8 mouse cellular contexts compared by ENCODE assay signal in the genomic region with DNA sequence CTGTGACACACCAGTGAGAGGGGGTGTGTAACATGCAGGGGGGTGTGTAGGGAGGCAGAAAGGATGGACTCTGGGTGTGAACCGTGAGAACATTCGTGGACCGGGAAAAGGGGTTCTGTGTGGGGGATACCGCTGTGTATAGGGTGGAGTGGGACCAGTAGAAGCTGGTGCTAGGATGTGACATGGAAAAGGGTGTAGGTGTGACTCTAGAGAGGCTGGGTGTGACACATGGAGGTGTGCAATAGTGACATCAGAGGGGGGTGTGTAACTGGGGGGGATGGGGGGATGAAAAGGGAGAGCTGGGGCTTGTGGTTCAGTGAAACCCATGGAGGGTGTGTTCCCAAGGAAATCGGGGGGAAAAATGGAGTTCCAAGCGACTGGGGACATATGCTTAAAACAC. TPM values are rescaled to one million over a fixed set of nuclear protein-coding genes. Genes with fewer than 3 reads are reported as not detected.
DNase-seq lines count a peak whose midpoint lies in the region; ATAC-seq and TF ChIP-seq lines count a peak whose summit lies in the region.

No protein-coding gene starts in this region.

- H3K9ac ChIP-seq in liver, embryonic 12.5 days: no peak overlapping the region

- WGBS in liver, embryonic 12.5 days (ENCODE audit: insufficient replicate concordance): 42% methylated on average over 6 of the region's 6 CpGs

- no peaks in the 10 kb centered on the region for H3K9me3 ChIP-seq in liver, embryonic 12.5 days (replicated peaks)

- H3K27me3 ChIP-seq in testis, adult 2 months (ENCODE audit: control insufficient read depth, insufficient read depth, low read length): no peaks in the 10 kb centered on the region; the same call in 1 of the 2 replicates
- H3K27me3 ChIP-seq in liver, embryonic 12.5 days (replicated peaks): peaks cover 78% of the 10 kb centered on the region

- TF ChIP-seq CTCF in gastrocnemius, adult 2 months (IDR thresholded peaks at IDR 0.05): no peak
- TF ChIP-seq CTCF in testis, adult 2 months (IDR thresholded peaks at IDR 0.05; ENCODE audit: control insufficient read depth, insufficient read depth, insufficient replicate concordance, low read depth, low read length): no peak

- no peak for DNase-seq in gastrocnemius, adult 2 months
- no peak for DNase-seq in gastrocnemius, postnatal 14 days
- DNase-seq in testis, postnatal 14 days (ENCODE audit: low spot score): no peak
- peak; percentile 35 for DNase-seq in testis, postnatal 10 days (ENCODE audit: low spot score)
- no peak for DNase-seq in spleen, adult 18-20 months
- DNase-seq in B cell, adult 2 months: no peak

- peak overlapping the region; percentile 69; the same call in 1 of the 2 replicates for H3K4me2 ChIP-seq in liver, embryonic 12.5 days

- peak overlapping the region; percentile 73 for H3K4me3 ChIP-seq in gastrocnemius, adult 2 months
- H3K4me3 ChIP-seq in testis, adult 2 months (ENCODE audit: control insufficient read depth, low read depth, low read length): peak overlapping the region; percentile 58
- H3K4me3 ChIP-seq in liver, embryonic 12.5 days: peak overlapping the region; percentile 46

- intact Hi-C loops in gastrocnemius, adult 2 months (cut with DNase I): loop anchor here (2.0 kb wide), 1 partner anchor 22 kb away; no protein-coding TSS in a partner anchor
- intact Hi-C loops in gastrocnemius, postnatal 14 days (cut with DNase I; ENCODE audit: low total_unique reads): no loop called here

- peaks cover 23% of the 10 kb centered on the region for H3K4me1 ChIP-seq in testis, adult 2 months (ENCODE audit: control insufficient read depth, insufficient read depth, low read length)
- H3K4me1 ChIP-seq in liver, embryonic 12.5 days: peaks cover 12% of the 10 kb centered on the region

- peak overlapping the region; percentile 87 for H3K27ac ChIP-seq in gastrocnemius, adult 2 months
- H3K27ac ChIP-seq in testis, adult 2 months (ENCODE audit: control insufficient read depth, insufficient read depth, low read depth, low read length): no peak overlapping the region
- H3K27ac ChIP-seq in liver, embryonic 12.5 days: no peak overlapping the region

- no peaks in the 10 kb centered on the region for H3K36me3 ChIP-seq in testis, adult 2 months (ENCODE audit: control insufficient read depth, insufficient read depth, low read length)
- no peaks in the 10 kb centered on the region for H3K36me3 ChIP-seq in liver, embryonic 12.5 days

- no peak for TF ChIP-seq POLR2A in testis, adult 2 months (IDR thresholded peaks at IDR 0.05; ENCODE audit: control insufficient read depth, low read depth, low read length)

- ATAC-seq in liver, embryonic 12.5 days: no peak

RNA-seq across cellular contexts. Expression of a gene that starts 1.2 kb away (rescaled TPM):
- total RNA-seq in gastrocnemius, adult 2 months (2021): 1 to 10 TPM; 1.6 to 2.1 TPM
- 1 to 10 TPM; 2.6 to 3.3 TPM for total RNA-seq in gastrocnemius, postnatal 14 days (2021)
- 2.4 TPM in 2 replicates for polyA plus RNA-seq in testis, adult 2 months (2012; rRNA removed)
- polyA plus RNA-seq in liver, embryonic 12.5 days (2016; fragmentation: Nextera tagmentation; extraction: Ambion mirVana): 0.13 and 0.16 TPM in 2 replicates

RNA-seq across cellular contexts. Expression of a gene that starts 16.7 kb away (rescaled TPM):
- total RNA-seq in gastrocnemius, adult 2 months (2021): 1 to 10 TPM; 4.1 to 5.6 TPM
- 1 to 10 TPM; 5.1 TPM for total RNA-seq in gastrocnemius, postnatal 14 days (2021)
- 23.8 and 26.8 TPM in 2 replicates for polyA plus RNA-seq in testis, adult 2 months (2012; rRNA removed)
- polyA plus RNA-seq in liver, embryonic 12.5 days (2016; fragmentation: Nextera tagmentation; extraction: Ambion mirVana): 16.8 and 18.3 TPM in 2 replicates

RNA-seq across cellular contexts. Expression of a gene that starts 55.8 kb away (rescaled TPM):
- total RNA-seq in gastrocnemius, adult 2 months (2021): not detected
- 1 to 10 TPM; 1.4 to 1.5 TPM for total RNA-seq in gastrocnemius, postnatal 14 days (2021)
- polyA plus RNA-seq in testis, adult 2 months (2012; rRNA removed): 0.14 TPM in 1 of 2 replicates, not detected in the other
- polyA plus RNA-seq in liver, embryonic 12.5 days (2016; fragmentation: Nextera tagmentation; extraction: Ambion mirVana): 8.9 and 10.0 TPM in 2 replicates
